Mouse (Mus musculus): ENCODE measurements around the gene B4galnt2. TPM values are rescaled to one million over a fixed set of nuclear protein-coding genes. Genes with fewer than 3 reads are reported as not detected.
A peak's percentile ranks its signal among the peaks of the same experiment; 100 is the strongest.
"Not testable (repeated sequence)": the region's sequence is repeated elsewhere in the genome, so short reads cannot be mapped to it uniquely, and the experiment has no call there.

Gene B4galnt2
- 0.14 and 0.39 TPM in 2 replicates for polyA plus RNA-seq (2016; fragmentation: Nextera tagmentation; extraction: Ambion mirVana)

- Histone ChIP-seq H3K9me3 (no peaks in the 10 kb centered on the region), H3K4me3 (peak within 1 kb of the TSS; percentile 38), H3K4me1 (replicated peaks) (peaks cover 17% of the 10 kb centered on the region), H3K27ac (no peak within 1 kb of the TSS), H3K36me3 (no peaks in the 10 kb centered on the region), H3K27me3 (ENCODE audit: insufficient read depth, poor library complexity, severe bottlenecking) (peaks cover 95% of the 10 kb centered on the region)
- DNase-seq (ENCODE audit: low spot score) = no peak
- under 1% methylated on average over 35 of the region's 35 CpGs for WGBS
Measured at GRCm38 (mm10) chr11:95914571-95914991, at the start of gene B4galnt2. B4galnt2 (minus strand) TSS chr11:95914891.

- no peak overlapping the region for H3K4me3 ChIP-seq
- peaks cover 10% of the 10 kb centered on the region for H3K4me1 ChIP-seq (replicated peaks)
- WGBS = 76% methylated on average over 7 of the region's 7 CpGs
- DNase-seq (ENCODE audit: low spot score) = no peak
- no peak overlapping the region for H3K27ac ChIP-seq
- no peaks in the 10 kb centered on the region for H3K9me3 ChIP-seq
- H3K27me3 ChIP-seq (ENCODE audit: insufficient read depth, poor library complexity, severe bottlenecking) = no peaks in the 10 kb centered on the region
- peaks cover 98% of the 10 kb centered on the region for H3K36me3 ChIP-seq
Measured at GRCm38 (mm10) chr11:95963304-95963703, 48.6 kb upstream of the B4galnt2 start.

- no peaks in the 10 kb centered on the region for H3K9me3 ChIP-seq
- no peak overlapping the region for H3K27ac ChIP-seq
- H3K4me1 ChIP-seq (replicated peaks) = peaks cover 20% of the 10 kb centered on the region
- no peaks in the 10 kb centered on the region for H3K27me3 ChIP-seq (ENCODE audit: insufficient read depth, poor library complexity, severe bottlenecking)
- 67% methylated on average over 6 of the region's 6 CpGs for WGBS
- DNase-seq (ENCODE audit: low spot score) = no peak
- H3K4me3 ChIP-seq = no peak overlapping the region
- peaks cover 79% of the 10 kb centered on the region for H3K36me3 ChIP-seq
Measured at GRCm38 (mm10) chr11:95959152-95959551, 44.5 kb upstream of the B4galnt2 start.

- no peak overlapping the region for H3K4me3 ChIP-seq
- H3K4me1 ChIP-seq (replicated peaks) = peaks cover 20% of the 10 kb centered on the region
- H3K27me3 ChIP-seq (ENCODE audit: insufficient read depth, poor library complexity, severe bottlenecking) = no peaks in the 10 kb centered on the region
- no peak overlapping the region for H3K27ac ChIP-seq
- peaks cover 71% of the 10 kb centered on the region for H3K36me3 ChIP-seq
- 66% methylated on average over 9 of the region's 9 CpGs for WGBS
- H3K9me3 ChIP-seq = 0 out of 2 replicates have a peak, but pooled peaks cover 2% of the 10 kb centered on the region
- no peak for DNase-seq (ENCODE audit: low spot score)
Measured at GRCm38 (mm10) chr11:95958251-95958650, 43.6 kb upstream of the B4galnt2 start.

- H3K4me1 ChIP-seq (replicated peaks) = peaks cover 20% of the 10 kb centered on the region
- no peaks in the 10 kb centered on the region for H3K27me3 ChIP-seq (ENCODE audit: insufficient read depth, poor library complexity, severe bottlenecking)
- H3K4me3 ChIP-seq = no peak overlapping the region
- peaks cover 62% of the 10 kb centered on the region for H3K36me3 ChIP-seq
- H3K9me3 ChIP-seq = 0 out of 2 replicates have a peak, but pooled peaks cover 3% of the 10 kb centered on the region
- no peak overlapping the region for H3K27ac ChIP-seq
- DNase-seq (ENCODE audit: low spot score) = no peak
- 75% methylated on average over 7 of the region's 7 CpGs for WGBS
Measured at GRCm38 (mm10) chr11:95957407-95957806, 42.7 kb upstream of the B4galnt2 start.

- H3K27ac ChIP-seq = no peak overlapping the region
- 83% methylated on average over 5 of the region's 5 CpGs for WGBS
- peaks cover 23% of the 10 kb centered on the region for H3K36me3 ChIP-seq
- no peaks in the 10 kb centered on the region for H3K27me3 ChIP-seq (ENCODE audit: insufficient read depth, poor library complexity, severe bottlenecking)
- no peak overlapping the region for H3K4me3 ChIP-seq
- H3K9me3 ChIP-seq = 0 out of 2 replicates have a peak, but pooled peaks cover 3% of the 10 kb centered on the region
- DNase-seq (ENCODE audit: low spot score) = no peak
- peaks cover 10% of the 10 kb centered on the region for H3K4me1 ChIP-seq (replicated peaks)
Measured at GRCm38 (mm10) chr11:95953313-95953712, 38.6 kb upstream of the B4galnt2 start.

GRCm38 (mm10) chr11:95945838-95946472 lies 31.3 kb upstream of the B4galnt2 start:
- no peak for DNase-seq (ENCODE audit: low spot score)

GRCm38 (mm10) chr11:95939828-95940507 lies 25.3 kb upstream of the B4galnt2 start:
- 39% methylated on average over 11 of the region's 11 CpGs for WGBS
- H3K9me3 ChIP-seq = no peaks in the 10 kb centered on the region
- H3K27me3 ChIP-seq (ENCODE audit: insufficient read depth, poor library complexity, severe bottlenecking) = no peaks in the 10 kb centered on the region
- H3K4me3 ChIP-seq = no peak overlapping the region
- H3K36me3 ChIP-seq = no peaks in the 10 kb centered on the region
- no peak overlapping the region for H3K27ac ChIP-seq
- DNase-seq (ENCODE audit: low spot score) = peak; percentile 28
- H3K4me1 ChIP-seq (replicated peaks) = no peaks in the 10 kb centered on the region

More at GRCm38 (mm10) chr11:95945838-95946472, 31.3 kb upstream of the B4galnt2 start:
- Histone ChIP-seq H3K27ac (no peak overlapping the region), H3K9me3 (no peaks in the 10 kb centered on the region), H3K27me3 (ENCODE audit: insufficient read depth, poor library complexity, severe bottlenecking) (no peaks in the 10 kb centered on the region), H3K36me3 (no peaks in the 10 kb centered on the region), H3K4me1 (replicated peaks) (0 out of 2 replicates have a peak, but pooled peaks cover 3% of the 10 kb centered on the region), H3K4me3 (no peak overlapping the region)
- WGBS = 63% methylated on average over 13 of the region's 13 CpGs

- DNase-seq (ENCODE audit: low spot score) = no peak
- WGBS = 84% methylated on average over 6 of the region's 6 CpGs
Measured at GRCm38 (mm10) chr11:95936409-95936808, 21.7 kb upstream of the B4galnt2 start.

GRCm38 (mm10) chr11:95932168-95932567 lies 17.5 kb upstream of the B4galnt2 start:
- not testable (repeated sequence) for H3K27ac ChIP-seq; H3K4me1 ChIP-seq (replicated peaks)
- 89% methylated on average over 9 of the region's 10 CpGs for WGBS

More at GRCm38 (mm10) chr11:95936409-95936808, 21.7 kb upstream of the B4galnt2 start:
- no peak overlapping the region for H3K27ac ChIP-seq
- no peak overlapping the region for H3K4me3 ChIP-seq
- no peaks in the 10 kb centered on the region for H3K27me3 ChIP-seq (ENCODE audit: insufficient read depth, poor library complexity, severe bottlenecking)
- H3K4me1 ChIP-seq (replicated peaks) = no peaks in the 10 kb centered on the region
- H3K9me3 ChIP-seq = no peaks in the 10 kb centered on the region
- H3K36me3 ChIP-seq = no peaks in the 10 kb centered on the region

GRCm38 (mm10) chr11:95926398-95926797 lies 11.7 kb upstream of the B4galnt2 start:
- 0 out of 2 replicates have a peak, but pooled peaks cover 5% of the 10 kb centered on the region for H3K4me1 ChIP-seq (replicated peaks)

More at GRCm38 (mm10) chr11:95932168-95932567, 17.5 kb upstream of the B4galnt2 start:
- not testable (repeated sequence) for H3K27me3 ChIP-seq (ENCODE audit: insufficient read depth, poor library complexity, severe bottlenecking); H3K36me3 ChIP-seq; H3K9me3 ChIP-seq; DNase-seq (ENCODE audit: low spot score); H3K4me3 ChIP-seq

GRCm38 (mm10) chr11:95925976-95926375 lies 11.3 kb upstream of the B4galnt2 start:
- no peak for DNase-seq (ENCODE audit: low spot score)
- Histone ChIP-seq H3K4me1 (replicated peaks) (0 out of 2 replicates have a peak, but pooled peaks cover 5% of the 10 kb centered on the region), H3K27ac (no peak overlapping the region), H3K27me3 (ENCODE audit: insufficient read depth, poor library complexity, severe bottlenecking) (peaks cover 34% of the 10 kb centered on the region), H3K9me3 (peaks cover 12% of the 10 kb centered on the region), H3K36me3 (no peaks in the 10 kb centered on the region), H3K4me3 (no peak overlapping the region)
- WGBS = 91% methylated on average over 5 of the region's 5 CpGs

More at GRCm38 (mm10) chr11:95926398-95926797, 11.7 kb upstream of the B4galnt2 start:
- 64% methylated on average over 4 of the region's 4 CpGs for WGBS
- Histone ChIP-seq H3K36me3 (no peaks in the 10 kb centered on the region), H3K4me3 (no peak overlapping the region), H3K27ac (no peak overlapping the region), H3K27me3 (ENCODE audit: insufficient read depth, poor library complexity, severe bottlenecking) (peaks cover 29% of the 10 kb centered on the region), H3K9me3 (peaks cover 12% of the 10 kb centered on the region)
- DNase-seq (ENCODE audit: low spot score) = no peak

GRCm38 (mm10) chr11:95924215-95924614 lies 9.5 kb upstream of the B4galnt2 start:
- Histone ChIP-seq H3K27me3 (ENCODE audit: insufficient read depth, poor library complexity, severe bottlenecking) (peaks cover 46% of the 10 kb centered on the region), H3K36me3 (no peaks in the 10 kb centered on the region), H3K9me3 (peaks cover 12% of the 10 kb centered on the region), H3K4me3 (no peak overlapping the region), H3K4me1 (replicated peaks) (0 out of 2 replicates have a peak, but pooled peaks cover 5% of the 10 kb centered on the region), H3K27ac (no peak overlapping the region)
- no peak for DNase-seq (ENCODE audit: low spot score)
- WGBS = 12% methylated on average over 2 of the region's 2 CpGs
